Mouse (Mus musculus): Measurements from ENCODE around the gene Abr. TPM values are rescaled to one million over a fixed set of nuclear protein-coding genes. Genes with fewer than 3 reads are reported as not detected.

Gene Abr
- polyA plus RNA-seq, 1 experiment from 2014 or later, result 32.3 TPM

GRCm38 (mm10) chr11:76547420-76547819 is 74.7 kb downstream of the Abr start:
- Histone ChIP-seq H3K4me2 (ENCODE audit: low read depth, low read length) (no peak overlapping the region), H3K27ac (replicated peaks; ENCODE audit: low read depth, low read length) (no peak overlapping the region), H3K9ac (replicated peaks; ENCODE audit: low read length) (no peak overlapping the region), H3K4me3 (ENCODE audit: low read depth, low read length) (no peak overlapping the region), H3K36me3 (replicated peaks; ENCODE audit: control insufficient read depth, insufficient read depth, low read depth, low read length) (no peaks in the 10 kb centered on the region), H3K9me3 (replicated peaks; ENCODE audit: control insufficient read depth, low read length) (no peaks in the 10 kb centered on the region), H3K27me3 (ENCODE audit: control insufficient read depth, insufficient read depth, low read length) (no peaks in the 10 kb centered on the region), H3K4me1 (ENCODE audit: control insufficient read depth, insufficient read depth, low read length) (no peaks in the 10 kb centered on the region)
- 73% methylated on average over 5 of the region's 5 CpGs for WGBS
- ATAC-seq (replicated peaks; ENCODE audit: insufficient number of reproducible peaks, low FRiP score, low TSS enrichment, low read depth) (no peak), DNase-seq (ENCODE audit: low spot score) (no peak)

GRCm38 (mm10) chr11:76546431-76546830 is 75.7 kb downstream of the Abr start:
- no peaks in the 10 kb centered on the region for H3K9me3 ChIP-seq (replicated peaks; ENCODE audit: control insufficient read depth, low read length)
- H3K27me3 ChIP-seq (ENCODE audit: control insufficient read depth, insufficient read depth, low read length), result no peaks in the 10 kb centered on the region
- no peaks in the 10 kb centered on the region for H3K4me1 ChIP-seq (ENCODE audit: control insufficient read depth, insufficient read depth, low read length)
- DNase-seq (ENCODE audit: low spot score) (no peak), ATAC-seq (replicated peaks; ENCODE audit: insufficient number of reproducible peaks, low FRiP score, low TSS enrichment, low read depth) (no peak)
- H3K27ac ChIP-seq (replicated peaks; ENCODE audit: low read depth, low read length), result no peak overlapping the region
- H3K4me3 ChIP-seq (ENCODE audit: low read depth, low read length), result no peak overlapping the region
- H3K4me2 ChIP-seq (ENCODE audit: low read depth, low read length), result no peak overlapping the region
- H3K9ac ChIP-seq (replicated peaks; ENCODE audit: low read length), result no peak overlapping the region
- H3K36me3 ChIP-seq (replicated peaks; ENCODE audit: control insufficient read depth, insufficient read depth, low read depth, low read length), result no peaks in the 10 kb centered on the region
- 78% methylated on average over 4 of the region's 4 CpGs for WGBS

- no peak for DNase-seq (ENCODE audit: low spot score)
- 87% methylated on average over 5 of the region's 5 CpGs for WGBS
These were observed 78.8 kb downstream of the Abr start for GRCm38 (mm10) chr11:76543300-76543699.

GRCm38 (mm10) chr11:76540973-76541372 is 81.1 kb downstream of the Abr start:
- Histone ChIP-seq H3K9ac (replicated peaks; ENCODE audit: low read length) (no peak overlapping the region), H3K27ac (replicated peaks; ENCODE audit: low read depth, low read length) (no peak overlapping the region), H3K4me3 (ENCODE audit: low read depth, low read length) (no peak overlapping the region), H3K27me3 (ENCODE audit: control insufficient read depth, insufficient read depth, low read length) (no peaks in the 10 kb centered on the region), H3K36me3 (replicated peaks; ENCODE audit: control insufficient read depth, insufficient read depth, low read depth, low read length) (no peaks in the 10 kb centered on the region), H3K4me1 (ENCODE audit: control insufficient read depth, insufficient read depth, low read length) (no peaks in the 10 kb centered on the region), H3K4me2 (ENCODE audit: low read depth, low read length) (no peak overlapping the region), H3K9me3 (replicated peaks; ENCODE audit: control insufficient read depth, low read length) (no peaks in the 10 kb centered on the region)
- DNase-seq (ENCODE audit: low spot score), result peak; percentile 71
- 32% methylated on average over 1 of the region's 1 CpGs for WGBS
- ATAC-seq (replicated peaks; ENCODE audit: insufficient number of reproducible peaks, low FRiP score, low TSS enrichment, low read depth), result no peak

More at GRCm38 (mm10) chr11:76543300-76543699, 78.8 kb downstream of the Abr start:
- Histone ChIP-seq H3K27me3 (ENCODE audit: control insufficient read depth, insufficient read depth, low read length) (no peaks in the 10 kb centered on the region), H3K9ac (replicated peaks; ENCODE audit: low read length) (no peak overlapping the region), H3K4me1 (ENCODE audit: control insufficient read depth, insufficient read depth, low read length) (no peaks in the 10 kb centered on the region), H3K9me3 (replicated peaks; ENCODE audit: control insufficient read depth, low read length) (no peaks in the 10 kb centered on the region), H3K27ac (replicated peaks; ENCODE audit: low read depth, low read length) (no peak overlapping the region), H3K4me3 (ENCODE audit: low read depth, low read length) (no peak overlapping the region), H3K36me3 (replicated peaks; ENCODE audit: control insufficient read depth, insufficient read depth, low read depth, low read length) (no peaks in the 10 kb centered on the region), H3K4me2 (ENCODE audit: low read depth, low read length) (no peak overlapping the region)
- no peak for ATAC-seq (replicated peaks; ENCODE audit: insufficient number of reproducible peaks, low FRiP score, low TSS enrichment, low read depth)

GRCm38 (mm10) chr11:76537401-76537800 is 84.7 kb downstream of the Abr start:
- WGBS, result 82% methylated on average over 3 of the region's 3 CpGs
- H3K4me3 ChIP-seq (ENCODE audit: low read depth, low read length), result no peak overlapping the region
- H3K4me2 ChIP-seq (ENCODE audit: low read depth, low read length), result no peak overlapping the region
- no peak overlapping the region for H3K9ac ChIP-seq (replicated peaks; ENCODE audit: low read length)
- H3K36me3 ChIP-seq (replicated peaks; ENCODE audit: control insufficient read depth, insufficient read depth, low read depth, low read length), result no peaks in the 10 kb centered on the region
- ATAC-seq (replicated peaks; ENCODE audit: insufficient number of reproducible peaks, low FRiP score, low TSS enrichment, low read depth) (no peak), DNase-seq (ENCODE audit: low spot score) (no peak)
- no peak overlapping the region for H3K27ac ChIP-seq (replicated peaks; ENCODE audit: low read depth, low read length)
- H3K4me1 ChIP-seq (ENCODE audit: control insufficient read depth, insufficient read depth, low read length), result no peaks in the 10 kb centered on the region
- H3K9me3 ChIP-seq (replicated peaks; ENCODE audit: control insufficient read depth, low read length), result no peaks in the 10 kb centered on the region
- no peaks in the 10 kb centered on the region for H3K27me3 ChIP-seq (ENCODE audit: control insufficient read depth, insufficient read depth, low read length)

GRCm38 (mm10) chr11:76536576-76537354 is 85.3 kb downstream of the Abr start:
- peak; percentile 45 for DNase-seq (ENCODE audit: low spot score)
- no peaks in the 10 kb centered on the region for H3K9me3 ChIP-seq (replicated peaks; ENCODE audit: control insufficient read depth, low read length)

GRCm38 (mm10) chr11:76532001-76532400 is 90.1 kb downstream of the Abr start:
- no peaks in the 10 kb centered on the region for H3K9me3 ChIP-seq (replicated peaks; ENCODE audit: control insufficient read depth, low read length)
- ATAC-seq (replicated peaks; ENCODE audit: insufficient number of reproducible peaks, low FRiP score, low TSS enrichment, low read depth), result no peak

More at GRCm38 (mm10) chr11:76536576-76537354, 85.3 kb downstream of the Abr start:
- WGBS, result 69% methylated on average over 10 of the region's 10 CpGs
- H3K27ac ChIP-seq (replicated peaks; ENCODE audit: low read depth, low read length), result no peak overlapping the region
- no peaks in the 10 kb centered on the region for H3K36me3 ChIP-seq (replicated peaks; ENCODE audit: control insufficient read depth, insufficient read depth, low read depth, low read length)
- H3K4me1 ChIP-seq (ENCODE audit: control insufficient read depth, insufficient read depth, low read length), result no peaks in the 10 kb centered on the region
- no peak for ATAC-seq (replicated peaks; ENCODE audit: insufficient number of reproducible peaks, low FRiP score, low TSS enrichment, low read depth)
- no peak overlapping the region for H3K4me2 ChIP-seq (ENCODE audit: low read depth, low read length)
- no peaks in the 10 kb centered on the region for H3K27me3 ChIP-seq (ENCODE audit: control insufficient read depth, insufficient read depth, low read length)
- no peak overlapping the region for H3K4me3 ChIP-seq (ENCODE audit: low read depth, low read length)
- H3K9ac ChIP-seq (replicated peaks; ENCODE audit: low read length), result no peak overlapping the region

GRCm38 (mm10) chr11:76530966-76531678 is 91.0 kb downstream of the Abr start:
- Histone ChIP-seq H3K9ac (replicated peaks; ENCODE audit: low read length) (no peak overlapping the region), H3K27ac (replicated peaks; ENCODE audit: low read depth, low read length) (no peak overlapping the region), H3K4me1 (ENCODE audit: control insufficient read depth, insufficient read depth, low read length) (peaks cover 3% of the 10 kb centered on the region; the same call in 1 of the 2 replicates), H3K27me3 (ENCODE audit: control insufficient read depth, insufficient read depth, low read length) (no peaks in the 10 kb centered on the region), H3K9me3 (replicated peaks; ENCODE audit: control insufficient read depth, low read length) (no peaks in the 10 kb centered on the region), H3K4me3 (ENCODE audit: low read depth, low read length) (no peak overlapping the region), H3K36me3 (replicated peaks; ENCODE audit: control insufficient read depth, insufficient read depth, low read depth, low read length) (no peaks in the 10 kb centered on the region), H3K4me2 (ENCODE audit: low read depth, low read length) (no peak overlapping the region)
- WGBS, result 58% methylated on average over 7 of the region's 7 CpGs
- DNase-seq (ENCODE audit: low spot score), result peak; percentile 28
- no peak for ATAC-seq (replicated peaks; ENCODE audit: insufficient number of reproducible peaks, low FRiP score, low TSS enrichment, low read depth)

More at GRCm38 (mm10) chr11:76532001-76532400, 90.1 kb downstream of the Abr start:
- Histone ChIP-seq H3K36me3 (replicated peaks; ENCODE audit: control insufficient read depth, insufficient read depth, low read depth, low read length) (no peaks in the 10 kb centered on the region), H3K4me1 (ENCODE audit: control insufficient read depth, insufficient read depth, low read length) (no peaks in the 10 kb centered on the region), H3K27ac (replicated peaks; ENCODE audit: low read depth, low read length) (no peak overlapping the region), H3K27me3 (ENCODE audit: control insufficient read depth, insufficient read depth, low read length) (no peaks in the 10 kb centered on the region), H3K4me3 (ENCODE audit: low read depth, low read length) (no peak overlapping the region), H3K9ac (replicated peaks; ENCODE audit: low read length) (no peak overlapping the region), H3K4me2 (ENCODE audit: low read depth, low read length) (no peak overlapping the region)
- DNase-seq (ENCODE audit: low spot score), result no peak
- 86% methylated on average over 7 of the region's 7 CpGs for WGBS

Measured in embryonic facial prominence, embryonic 11.5 days (tissue).